Mouse (Mus musculus) neural tube, embryonic 15.5 days (tissue): ENCODE measurements around the gene Zhx3. TPM values are rescaled to one million over a fixed set of nuclear protein-coding genes. Genes with fewer than 3 reads are reported as not detected.

ENCODE experiments used
- ATAC-seq: fragments of 200-750 bp; cut with Nextera tagmentation; 2 replicates; pipeline ENCODE4 v1.8.0; 2017; ENCODE audit warnings: mild to moderate bottlenecking, moderate TSS enrichment, moderate library complexity; ENCODE audit not compliant: low FRiP score
- H3K27ac ChIP-seq: fragments of 300-500 bp; sonication (generic); replicated peaks from 2 replicates; pipeline ENCODE4 v1.5.1; 2015; ENCODE audit warnings: mild to moderate bottlenecking, inconsistent platforms
- H3K27me3 ChIP-seq: fragments of 300-500 bp; sonication (generic); replicated peaks from 2 replicates; pipeline ENCODE4 v1.6.1; 2015; ENCODE audit warnings: inconsistent platforms
- H3K36me3 ChIP-seq: fragments of 300-500 bp; sonication (generic); 2 replicates; pipeline ENCODE4 v1.6.1; 2015; ENCODE audit warnings: inconsistent platforms
- H3K4me1 ChIP-seq: fragments of 300-500 bp; sonication (generic); 2 replicates; pipeline ENCODE4 v1.6.1; 2015; ENCODE audit warnings: inconsistent platforms
- H3K4me2 ChIP-seq: fragments of 300-500 bp; sonication (generic); 2 replicates; pipeline ENCODE4 v1.6.1; 2015; ENCODE audit warnings: inconsistent platforms, mild to moderate bottlenecking, moderate library complexity
- H3K4me3 ChIP-seq: fragments of 300-500 bp; sonication (generic); replicated peaks from 2 replicates; pipeline ENCODE4 v1.5.1; 2015; ENCODE audit warnings: mild to moderate bottlenecking, inconsistent platforms
- H3K9ac ChIP-seq: fragments of 300-500 bp; sonication (generic); replicated peaks from 2 replicates; pipeline ENCODE4 v1.6.1; 2015; ENCODE audit warnings: mild to moderate bottlenecking, inconsistent platforms
- H3K9me3 ChIP-seq: fragments of 300-500 bp; sonication (generic); replicated peaks from 2 replicates; pipeline ENCODE4 v1.6.1; 2016; ENCODE audit warnings: inconsistent platforms
- WGBS: fragments of 180-500 bp; shearing (Covaris S2); methylation state at CpG from one replicate; pipeline ENCODE4 v1.1.7; 2015; ENCODE audit warnings: mixed read lengths; 5-methylcytosine and 5-hydroxymethylcytosine counted together
- polyA plus RNA-seq: library from polyadenylated mRNA; unstranded; fragments of >200 nt; fragmentation: Nextera tagmentation; extraction: Ambion mirVana; gene quantifications from 2 replicates; pipeline ENCODE4 v1.2.1, GENCODE M21; 2015

The Zhx3 gene
- polyA plus RNA-seq, 1 experiment from 2014 or later: 17.9 TPM

GRCm38 (mm10) chr2:160733131-160733531 lies 139.7 kb downstream of the Zhx3 start:
- peak overlapping the region; percentile 94 for H3K4me2 ChIP-seq
- peak overlapping the region; percentile 84 for H3K4me3 ChIP-seq
- H3K27ac ChIP-seq: no peak overlapping the region
- peaks cover 18% of the 10 kb centered on the region for H3K36me3 ChIP-seq
- no peaks in the 10 kb centered on the region for H3K9me3 ChIP-seq
- 55% methylated on average over 7 of the region's 7 CpGs for WGBS
- no peaks in the 10 kb centered on the region for H3K27me3 ChIP-seq
- peak overlapping the region; percentile 100 for H3K9ac ChIP-seq
- peaks cover 68% of the 10 kb centered on the region for H3K4me1 ChIP-seq
- ATAC-seq: no peak

- Histone ChIP-seq H3K9me3 (no peaks in the 10 kb centered on the region), H3K4me1 (peaks cover 62% of the 10 kb centered on the region), H3K9ac (peak overlapping the region; percentile 100), H3K36me3 (peaks cover 18% of the 10 kb centered on the region), H3K27ac (peak overlapping the region; percentile 99), H3K4me3 (peak overlapping the region; percentile 84), H3K27me3 (no peaks in the 10 kb centered on the region), H3K4me2 (peak overlapping the region; percentile 94)
- ATAC-seq: no peak
- 47% methylated on average over 9 of the region's 9 CpGs for WGBS
Observed at GRCm38 (mm10) chr2:160732420-160732995, 140.3 kb downstream of the Zhx3 start.

- Histone ChIP-seq H3K4me2 (peak overlapping the region; percentile 94), H3K27me3 (no peaks in the 10 kb centered on the region), H3K27ac (peak overlapping the region; percentile 99), H3K4me1 (peaks cover 55% of the 10 kb centered on the region), H3K9me3 (no peaks in the 10 kb centered on the region), H3K9ac (peak overlapping the region; percentile 100), H3K36me3 (peaks cover 13% of the 10 kb centered on the region), H3K4me3 (peak overlapping the region; percentile 84)
- under 1% methylated on average over 32 of the region's 32 CpGs for WGBS
- ATAC-seq: peak; percentile 16; the same call in 1 of the 2 replicates
Observed at GRCm38 (mm10) chr2:160731839-160732261, 140.9 kb downstream of the Zhx3 start.

GRCm38 (mm10) chr2:160731117-160731838 lies 141.5 kb downstream of the Zhx3 start, which contains the start of gene Plcg1:
Gene Plcg1 (plus strand): TSS chr2:160731300.
- H3K36me3 ChIP-seq: peaks cover 9% of the 10 kb centered on the region
- peak within 1 kb of the TSS; percentile 84 for H3K4me3 ChIP-seq
- H3K4me2 ChIP-seq: peak within 1 kb of the TSS; percentile 94
- no peaks in the 10 kb centered on the region for H3K9me3 ChIP-seq
- ATAC-seq: peak; percentile 95
- WGBS: 1% methylated on average over 75 of the region's 99 CpGs
- H3K4me1 ChIP-seq: peaks cover 54% of the 10 kb centered on the region
- H3K27ac ChIP-seq: peak within 1 kb of the TSS; percentile 99
- H3K27me3 ChIP-seq: no peaks in the 10 kb centered on the region
- peak within 1 kb of the TSS; percentile 100 for H3K9ac ChIP-seq

GRCm38 (mm10) chr2:160730797-160731116 lies 142.0 kb downstream of the Zhx3 start:
- 6% methylated on average over 19 of the region's 19 CpGs for WGBS
- Histone ChIP-seq H3K9ac (peak overlapping the region; percentile 100), H3K9me3 (no peaks in the 10 kb centered on the region), H3K27me3 (no peaks in the 10 kb centered on the region), H3K36me3 (peaks cover 5% of the 10 kb centered on the region; the same call in 1 of the 2 replicates), H3K27ac (peak overlapping the region; percentile 99), H3K4me1 (peaks cover 50% of the 10 kb centered on the region), H3K4me2 (peak overlapping the region; percentile 94), H3K4me3 (peak overlapping the region; percentile 84)
- no peak; the same call in none of the 2 replicates for ATAC-seq

GRCm38 (mm10) chr2:160729851-160730796 lies 142.7 kb downstream of the Zhx3 start:
- no peaks in the 10 kb centered on the region for H3K9me3 ChIP-seq
- peak overlapping the region; percentile 94 for H3K4me2 ChIP-seq
- peak overlapping the region; percentile 99; the same call in 1 of the 2 replicates for H3K27ac ChIP-seq
- ATAC-seq: no peak
- H3K9ac ChIP-seq: peak overlapping the region; percentile 100
- peaks cover 5% of the 10 kb centered on the region for H3K36me3 ChIP-seq
- peaks cover 44% of the 10 kb centered on the region for H3K4me1 ChIP-seq
- peak overlapping the region; percentile 84 for H3K4me3 ChIP-seq
- no peaks in the 10 kb centered on the region for H3K27me3 ChIP-seq
- 27% methylated on average over 17 of the region's 17 CpGs for WGBS

GRCm38 (mm10) chr2:160729436-160729835 lies 143.4 kb downstream of the Zhx3 start:
- H3K4me2 ChIP-seq: 0 out of 2 replicates have a peak overlapping the region, but pooled peaks have one; percentile 94
- H3K27me3 ChIP-seq: no peaks in the 10 kb centered on the region
- no peak overlapping the region for H3K4me3 ChIP-seq
- 71% methylated on average over 2 of the region's 2 CpGs for WGBS
- H3K4me1 ChIP-seq: peaks cover 37% of the 10 kb centered on the region
- H3K9me3 ChIP-seq: no peaks in the 10 kb centered on the region
- peaks cover 10% of the 10 kb centered on the region for H3K36me3 ChIP-seq
- H3K27ac ChIP-seq: no peak overlapping the region
- ATAC-seq: no peak
- no peak overlapping the region for H3K9ac ChIP-seq

GRCm38 (mm10) chr2:160728972-160729371 lies 143.8 kb downstream of the Zhx3 start:
- Histone ChIP-seq H3K9ac (no peak overlapping the region), H3K27me3 (no peaks in the 10 kb centered on the region), H3K27ac (no peak overlapping the region), H3K4me2 (no peak overlapping the region), H3K9me3 (no peaks in the 10 kb centered on the region), H3K4me1 (peaks cover 32% of the 10 kb centered on the region), H3K36me3 (peaks cover 14% of the 10 kb centered on the region), H3K4me3 (no peak overlapping the region)
- 92% methylated on average over 3 of the region's 3 CpGs for WGBS
- ATAC-seq: no peak

- Histone ChIP-seq H3K4me1 (peaks cover 14% of the 10 kb centered on the region), H3K36me3 (peaks cover 32% of the 10 kb centered on the region), H3K4me3 (no peak overlapping the region), H3K27ac (no peak overlapping the region), H3K27me3 (no peaks in the 10 kb centered on the region), H3K9me3 (no peaks in the 10 kb centered on the region), H3K9ac (no peak overlapping the region), H3K4me2 (no peak overlapping the region)
- ATAC-seq: no peak
- 87% methylated on average over 6 of the region's 6 CpGs for WGBS
Observed at GRCm38 (mm10) chr2:160725877-160726864, 146.6 kb downstream of the Zhx3 start.

GRCm38 (mm10) chr2:160724536-160724935 lies 148.3 kb downstream of the Zhx3 start:
- 93% methylated on average over 5 of the region's 5 CpGs for WGBS

More at GRCm38 (mm10) chr2:160724536-160724935, 148.3 kb downstream of the Zhx3 start:
- Histone ChIP-seq H3K9ac (no peak overlapping the region), H3K9me3 (no peaks in the 10 kb centered on the region), H3K27ac (no peak overlapping the region), H3K27me3 (no peaks in the 10 kb centered on the region), H3K36me3 (peaks cover 42% of the 10 kb centered on the region), H3K4me3 (no peak overlapping the region), H3K4me1 (no peaks in the 10 kb centered on the region), H3K4me2 (no peak overlapping the region)
- ATAC-seq: no peak
